Mouse (Mus musculus): ENCODE data around the gene Dclk2.

DNA sequence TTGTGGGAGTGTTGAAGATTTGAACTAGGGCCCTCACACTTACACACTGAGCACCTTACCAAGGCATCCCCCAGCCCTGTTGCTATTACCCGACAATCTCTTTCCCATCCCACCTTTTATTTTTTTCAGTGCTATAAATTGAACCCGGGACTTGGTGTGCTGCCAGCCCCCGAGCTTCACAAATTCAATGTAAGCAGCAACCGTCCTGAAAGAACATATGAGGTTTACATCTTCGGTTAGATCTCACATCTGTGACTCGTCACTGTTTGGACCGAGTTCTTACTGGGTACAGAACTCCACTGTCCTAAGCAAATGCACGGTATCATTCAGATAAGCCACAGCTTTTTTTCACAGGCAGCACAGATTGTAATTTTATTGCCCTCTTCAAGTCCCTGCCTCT is 88.5 kb downstream of the Dclk2 start:
- TF ChIP-seq CTCF (IDR thresholded peaks at IDR 0.05; ENCODE audit: low read depth, low read length) (no peak), POLR2A (IDR thresholded peaks at IDR 0.05; ENCODE audit: insufficient read depth, low read length) (no peak), EP300 (IDR thresholded peaks at IDR 0.05; ENCODE audit: insufficient read depth, low read depth, low read length) (no peak)
